Mouse (Mus musculus) limb, embryonic 14.5 days (tissue): ENCODE data around the gene Ptk7. TPM values are rescaled to one million over a fixed set of nuclear protein-coding genes. Genes with fewer than 3 reads are reported as not detected.
A peak's percentile ranks its signal among the peaks of the same experiment; 100 is the strongest.

Experiments used
- ATAC-seq: fragments of 200-750 bp; cut with Nextera tagmentation; 2 replicates; pipeline ENCODE4 v1.8.0; 2017; ENCODE audit warnings: low read depth, moderate number of reproducible peaks, moderate TSS enrichment; ENCODE audit not compliant: low FRiP score
- DNase-seq: peaks from one replicate; pipeline ENCODE4 v3.0.0-alpha.2; 2015; ENCODE audit warnings: low spot score
- H3K27ac ChIP-seq: fragments of 300-500 bp; sonication (generic); replicated peaks from 2 replicates; pipeline ENCODE4 v1.5.1; 2014; ENCODE audit warnings: low read depth, mild to moderate bottlenecking, low read length, moderate library complexity, mixed read lengths
- H3K27me3 ChIP-seq: fragments of 300-500 bp; sonication (generic); 2 replicates; pipeline ENCODE4 v1.6.1; 2014; ENCODE audit warnings: low read length, mixed read lengths; ENCODE audit not compliant: control insufficient read depth, insufficient read depth
- H3K36me3 ChIP-seq: fragments of 300-500 bp; sonication (generic); 2 replicates; pipeline ENCODE4 v1.6.1; 2014; ENCODE audit warnings: mild to moderate bottlenecking, low read length, moderate library complexity, mixed read lengths; ENCODE audit not compliant: control insufficient read depth, insufficient read depth
- H3K4me1 ChIP-seq: fragments of 300-500 bp; sonication (generic); 2 replicates; pipeline ENCODE4 v1.6.1; 2014; ENCODE audit warnings: antibody characterized with exemption, low read length, mixed read lengths; ENCODE audit not compliant: control insufficient read depth, insufficient read depth
- H3K4me2 ChIP-seq: fragments of 300-500 bp; sonication (generic); replicated peaks from 2 replicates; pipeline ENCODE4 v1.6.1; 2014; ENCODE audit warnings: low read depth, mild to moderate bottlenecking, low read length, moderate library complexity; ENCODE audit not compliant: severe bottlenecking
- H3K4me3 ChIP-seq: fragments of 300-500 bp; sonication (generic); replicated peaks from 2 replicates; pipeline ENCODE4 v1.5.1; 2014; ENCODE audit warnings: low read length
- H3K9ac ChIP-seq: fragments of 300-500 bp; sonication (generic); 2 replicates; pipeline ENCODE4 v1.6.1; 2014; ENCODE audit warnings: mild to moderate bottlenecking, low read depth, low read length, moderate library complexity; ENCODE audit not compliant: severe bottlenecking
- H3K9me3 ChIP-seq: fragments of 300-500 bp; sonication (generic); 2 replicates; pipeline ENCODE4 v1.6.1; 2016; ENCODE audit warnings: low read length; ENCODE audit not compliant: control insufficient read depth
- POLR2A ChIP-seq: fragments of 200-500 bp; IDR thresholded peaks from 2 replicates; pipeline ENCODE4 v1.8.0; 2012; ENCODE audit warnings: inconsistent platforms, mild to moderate bottlenecking, moderate library complexity, borderline replicate concordance; ENCODE audit not compliant: insufficient read depth, insufficient read length; ENCODE audit errors: extremely low read depth
- WGBS: fragments of 180-500 bp; shearing (Covaris S2); extraction: QIAGEN DNeasy Blood & Tissue Kit; methylation state at CpG from one replicate; pipeline ENCODE4 v1.1.7; 2014; 5-methylcytosine and 5-hydroxymethylcytosine counted together
- polyA plus RNA-seq, 2 experiments: library from polyadenylated mRNA; depleted of rRNA in 1 of 2; stranded (reverse) in 1 of 2; unstranded in 1 of 2; fragments of >200 nt; fragmentation: Nextera tagmentation in 1 of 2; extraction: Ambion mirVana in 1 of 2; gene quantifications; 2 replicates each; pipeline versions ENCODE4 v1.2.1 to v1.2.3; 2012 to 2014

Ptk7 gene
- polyA plus RNA-seq, 2 experiments, result 73.8 to 89.4 TPM

GRCm38 (mm10) chr17:46549642-46550041 lies 79.7 kb downstream of the Ptk7 start:
- no peaks in the 10 kb centered on the region for H3K27me3 ChIP-seq
- DNase-seq, result no peak
- no peak for ATAC-seq
- peaks cover 27% of the 10 kb centered on the region for H3K4me1 ChIP-seq
- H3K36me3 ChIP-seq, result peaks cover 50% of the 10 kb centered on the region
- no peak overlapping the region for H3K27ac ChIP-seq
- TF ChIP-seq POLR2A, result no peak
- H3K9ac ChIP-seq, result no peak overlapping the region
- no peaks in the 10 kb centered on the region for H3K9me3 ChIP-seq
- no peak overlapping the region for H3K4me2 ChIP-seq
- WGBS, result 94% methylated on average over 9 of the region's 9 CpGs
- H3K4me3 ChIP-seq, result no peak overlapping the region

DNA sequence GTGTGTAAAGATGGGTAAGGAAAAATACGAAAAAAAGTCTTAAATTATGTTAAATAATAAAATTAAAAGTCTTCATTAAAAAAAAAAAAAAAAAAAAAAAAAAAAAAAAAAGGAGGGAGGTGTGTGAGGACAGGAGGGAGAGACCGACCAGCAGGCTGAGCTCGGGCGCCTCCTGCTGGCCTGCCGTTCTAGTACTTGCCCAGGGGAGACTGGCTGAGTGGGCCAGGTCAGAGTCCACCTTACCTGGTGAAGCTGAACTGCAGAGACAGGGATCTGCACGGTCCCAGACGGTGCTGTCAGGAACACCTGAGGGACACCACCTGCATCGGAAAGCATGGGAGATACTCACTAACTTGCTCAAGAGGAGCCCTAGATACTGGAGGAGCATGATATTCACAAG lies 80.1 kb downstream of the Ptk7 start:
- 26% methylated on average over 8 of the region's 8 CpGs for WGBS

GRCm38 (mm10) chr17:46548741-46549140 lies 80.6 kb downstream of the Ptk7 start:
- DNase-seq (no peak), ATAC-seq (no peak)
- Histone ChIP-seq H3K9ac (no peak overlapping the region), H3K27ac (no peak overlapping the region), H3K4me1 (peaks cover 19% of the 10 kb centered on the region), H3K27me3 (no peaks in the 10 kb centered on the region), H3K9me3 (no peaks in the 10 kb centered on the region), H3K4me3 (no peak overlapping the region), H3K36me3 (peaks cover 50% of the 10 kb centered on the region), H3K4me2 (no peak overlapping the region)
- TF ChIP-seq POLR2A, result no peak
- WGBS, result 65% methylated on average over 11 of the region's 11 CpGs

More for the DNA sequence above, 80.1 kb downstream of the Ptk7 start:
- no peak overlapping the region for H3K4me2 ChIP-seq
- no peaks in the 10 kb centered on the region for H3K27me3 ChIP-seq
- DNase-seq (peak; percentile 72), ATAC-seq (no peak)
- H3K9ac ChIP-seq, result no peak overlapping the region
- no peak for TF ChIP-seq POLR2A
- peaks cover 24% of the 10 kb centered on the region for H3K4me1 ChIP-seq
- no peak overlapping the region for H3K4me3 ChIP-seq
- peaks cover 50% of the 10 kb centered on the region for H3K36me3 ChIP-seq
- no peaks in the 10 kb centered on the region for H3K9me3 ChIP-seq
- H3K27ac ChIP-seq, result no peak overlapping the region

- no peak overlapping the region for H3K27ac ChIP-seq
- no peak for DNase-seq
- no peaks in the 10 kb centered on the region for H3K27me3 ChIP-seq
- WGBS, result 16% methylated on average over 3 of the region's 3 CpGs
- no peak for ATAC-seq
- H3K9me3 ChIP-seq, result no peaks in the 10 kb centered on the region
- no peak overlapping the region for H3K9ac ChIP-seq
- no peak for TF ChIP-seq POLR2A
- H3K4me2 ChIP-seq, result no peak overlapping the region
- no peak overlapping the region for H3K4me3 ChIP-seq
- H3K36me3 ChIP-seq, result peaks cover 50% of the 10 kb centered on the region
- H3K4me1 ChIP-seq, result peaks cover 11% of the 10 kb centered on the region; the same call in 1 of the 2 replicates
Observed at GRCm38 (mm10) chr17:46547923-46548322, 81.4 kb downstream of the Ptk7 start.

DNA sequence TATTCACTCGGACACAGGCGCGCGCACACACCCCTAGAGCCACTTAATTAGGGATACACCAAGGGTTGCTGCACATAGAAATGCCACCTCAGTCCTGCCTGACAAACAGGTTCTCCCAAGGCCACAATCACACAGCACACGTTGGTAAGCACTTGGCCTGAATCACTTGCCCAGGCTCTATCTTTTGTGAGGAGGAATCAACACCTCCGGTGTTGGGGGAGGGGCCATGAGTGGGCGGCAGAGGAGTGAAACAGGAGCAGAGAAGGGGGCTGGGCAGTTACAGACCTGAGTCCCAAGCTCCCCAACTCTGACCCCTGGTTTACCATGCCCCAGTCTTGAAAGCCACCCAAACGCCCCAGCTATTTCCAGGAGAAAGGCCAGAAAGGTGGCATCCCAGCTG lies 82.3 kb downstream of the Ptk7 start:
- Histone ChIP-seq H3K36me3 (peaks cover 46% of the 10 kb centered on the region), H3K9me3 (no peaks in the 10 kb centered on the region), H3K4me1 (peaks cover 5% of the 10 kb centered on the region; the same call in 1 of the 2 replicates), H3K4me3 (0 out of 2 replicates have a peak overlapping the region, but pooled peaks have one; percentile 48), H3K4me2 (no peak overlapping the region), H3K27ac (no peak overlapping the region), H3K27me3 (no peaks in the 10 kb centered on the region), H3K9ac (no peak overlapping the region)
- DNase-seq (no peak), ATAC-seq (no peak)
- 16% methylated on average over 8 of the region's 8 CpGs for WGBS
- no peak for TF ChIP-seq POLR2A

GRCm38 (mm10) chr17:46546591-46546990 lies 82.7 kb downstream of the Ptk7 start:
- peaks cover 43% of the 10 kb centered on the region for H3K36me3 ChIP-seq
- 8% methylated on average over 7 of the region's 7 CpGs for WGBS
- no peak for ATAC-seq
- no peak overlapping the region for H3K27ac ChIP-seq
- peaks cover 5% of the 10 kb centered on the region; the same call in 1 of the 2 replicates for H3K4me1 ChIP-seq
- no peak for TF ChIP-seq POLR2A
- DNase-seq, result no peak
- H3K9me3 ChIP-seq, result no peaks in the 10 kb centered on the region
- peak overlapping the region; percentile 48 for H3K4me3 ChIP-seq
- H3K4me2 ChIP-seq, result peak overlapping the region; percentile 64
- no peaks in the 10 kb centered on the region for H3K27me3 ChIP-seq
- H3K9ac ChIP-seq, result peak overlapping the region; percentile 69
